Mouse (Mus musculus) liver, adult 2 months (tissue): ENCODE measurements around the gene Myo18b. TPM values are rescaled to one million over a fixed set of nuclear protein-coding genes. Genes with fewer than 3 reads are reported as not detected.

Source experiments
- DNase-seq: peaks from one replicate; pipeline ENCODE4 v3.0.0-alpha.2; 2011; ENCODE audit warnings: low read depth, low spot score; ENCODE audit errors: extremely low read depth
- H3K27ac ChIP-seq: fragments of 200-500 bp; replicated peaks from 2 replicates; pipeline ENCODE4 v1.5.1; 2012; ENCODE audit warnings: low read depth, mild to moderate bottlenecking, control low read depth, inconsistent platforms, low read length; ENCODE audit not compliant: insufficient read depth
- H3K27me3 ChIP-seq: fragments of 200-500 bp; 2 replicates; pipeline ENCODE4 v1.6.1; 2012; ENCODE audit warnings: mild to moderate bottlenecking, moderate library complexity, low read length, inconsistent platforms; ENCODE audit not compliant: control insufficient read depth, insufficient read depth
- H3K36me3 ChIP-seq: fragments of 200-500 bp; 2 replicates; pipeline ENCODE4 v1.6.1; 2012; ENCODE audit warnings: low read length, inconsistent platforms; ENCODE audit not compliant: control insufficient read depth, insufficient read depth
- H3K4me1 ChIP-seq: fragments of 200-500 bp; 2 replicates; pipeline ENCODE4 v1.6.1; 2011; ENCODE audit warnings: low read length; ENCODE audit not compliant: control insufficient read depth, insufficient read depth
- H3K4me3 ChIP-seq: fragments of 200-500 bp; 2 replicates; pipeline ENCODE4 v1.5.1; 2011; ENCODE audit warnings: low read depth, mild to moderate bottlenecking, control low read depth, low read length, moderate library complexity; ENCODE audit not compliant: insufficient read depth
- H3K79me2 ChIP-seq: fragments of 200-500 bp; 2 replicates; pipeline ENCODE4 v1.6.1; 2012; ENCODE audit warnings: inconsistent platforms, mild to moderate bottlenecking, low read length, moderate library complexity; ENCODE audit not compliant: control insufficient read depth, insufficient read depth
- H3K9ac ChIP-seq: fragments of 200-500 bp; 2 replicates; pipeline ENCODE4 v1.6.1; 2012; ENCODE audit warnings: low read depth, mild to moderate bottlenecking, control low read depth, inconsistent platforms, low read length
- CTCF ChIP-seq: fragments of 200-500 bp; IDR thresholded peaks from 2 replicates; pipeline ENCODE4 v1.5.1; 2011; ENCODE audit warnings: low read depth, low read length, control low read depth
- POLR2A ChIP-seq: fragments of 200-500 bp; IDR thresholded peaks from 2 replicates; pipeline ENCODE4 v1.6.1; 2011; ENCODE audit warnings: low read length, control low read depth; ENCODE audit not compliant: insufficient read depth; ENCODE audit errors: extremely low read depth
- WGBS: fragments of 180-500 bp; shearing (Covaris S2); methylation state at CpG from one replicate; pipeline ENCODE4 v1.1.7; 2018; 5-methylcytosine and 5-hydroxymethylcytosine counted together
- polyA plus RNA-seq: library from polyadenylated mRNA; depleted of rRNA; stranded (reverse); fragments of >200 nt; gene quantifications from 2 replicates; pipeline ENCODE4 v1.2.3, GENCODE M21; 2012
- total RNA-seq: library from RNA; depleted of rRNA; stranded (reverse); fragments of >200 nt; gene quantifications from 2 replicates; pipeline ENCODE4 v1.2.3, GENCODE M21; 2014

Gene Myo18b
- total and polyA plus RNA-seq, 2 experiments = 0.04 to 0.28 TPM

- Histone ChIP-seq H3K27me3 (peaks cover 3% of the 10 kb centered on the region; the same call in 1 of the 2 replicates), H3K27ac (no peak overlapping the region), H3K79me2 (no peaks in the 10 kb centered on the region), H3K4me3 (no peak overlapping the region), H3K36me3 (no peaks in the 10 kb centered on the region), H3K4me1 (no peaks in the 10 kb centered on the region), H3K9ac (no peak overlapping the region)
- TF ChIP-seq POLR2A = no peak
- TF ChIP-seq CTCF = no peak
- no peak for DNase-seq
- 65% methylated on average over 6 of the region's 6 CpGs for WGBS
Observed at GRCm38 (mm10) chr5:112745176-112745575, 151.0 kb downstream of the Myo18b start.

DNA sequence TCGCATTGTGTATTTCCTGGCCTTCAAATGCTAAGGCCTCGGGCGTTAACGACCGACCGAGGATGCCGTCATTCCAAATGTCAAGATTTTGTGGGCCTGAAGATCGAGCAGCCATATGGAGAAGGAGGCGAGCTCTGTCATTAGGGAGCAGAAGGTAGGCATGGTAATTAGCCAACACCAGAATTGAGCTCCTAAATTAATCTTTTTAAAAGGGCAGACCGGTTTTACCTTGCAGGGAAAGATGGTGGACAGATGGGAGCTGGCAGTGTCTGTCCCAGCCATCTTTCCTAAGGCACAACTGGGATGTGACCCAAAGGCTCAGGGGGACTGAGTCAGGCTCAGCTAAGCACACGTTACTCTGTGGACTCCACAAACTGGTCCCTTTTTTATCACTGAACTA lies 151.6 kb downstream of the Myo18b start:
- no peak overlapping the region for H3K9ac ChIP-seq
- peaks cover 3% of the 10 kb centered on the region; the same call in 1 of the 2 replicates for H3K27me3 ChIP-seq
- no peak overlapping the region for H3K4me3 ChIP-seq
- H3K36me3 ChIP-seq = no peaks in the 10 kb centered on the region
- WGBS = 85% methylated on average over 11 of the region's 11 CpGs
- H3K27ac ChIP-seq = no peak overlapping the region
- no peak for DNase-seq
- no peaks in the 10 kb centered on the region for H3K4me1 ChIP-seq
- TF ChIP-seq CTCF (no peak), POLR2A (no peak)
- no peaks in the 10 kb centered on the region for H3K79me2 ChIP-seq

DNA sequence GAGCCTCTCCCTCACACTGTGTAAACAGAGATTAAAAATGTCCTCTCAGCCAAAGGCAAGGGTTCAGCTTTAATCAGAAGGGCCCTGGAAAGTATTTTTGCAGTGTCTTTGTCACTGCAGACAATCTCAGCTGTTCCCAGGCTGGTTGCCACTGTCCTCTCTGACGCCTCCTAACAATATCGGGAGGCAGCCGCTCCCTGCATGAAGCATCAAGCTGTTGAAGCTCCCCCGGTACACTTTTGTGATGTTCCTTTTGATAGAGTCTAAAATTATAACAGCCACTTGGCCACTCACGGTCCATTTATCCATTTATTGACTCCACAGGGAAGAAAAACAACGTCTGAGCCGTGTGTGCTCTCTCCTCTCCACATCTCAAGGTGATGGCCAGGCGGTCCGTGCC lies 153.0 kb downstream of the Myo18b start:
- Histone ChIP-seq H3K27ac (no peak overlapping the region), H3K27me3 (peaks cover 3% of the 10 kb centered on the region; the same call in 1 of the 2 replicates), H3K36me3 (no peaks in the 10 kb centered on the region), H3K4me1 (no peaks in the 10 kb centered on the region), H3K9ac (no peak overlapping the region), H3K4me3 (no peak overlapping the region), H3K79me2 (no peaks in the 10 kb centered on the region)
- TF ChIP-seq CTCF = no peak
- no peak for TF ChIP-seq POLR2A
- no peak for DNase-seq
- WGBS = 79% methylated on average over 9 of the region's 9 CpGs

DNA sequence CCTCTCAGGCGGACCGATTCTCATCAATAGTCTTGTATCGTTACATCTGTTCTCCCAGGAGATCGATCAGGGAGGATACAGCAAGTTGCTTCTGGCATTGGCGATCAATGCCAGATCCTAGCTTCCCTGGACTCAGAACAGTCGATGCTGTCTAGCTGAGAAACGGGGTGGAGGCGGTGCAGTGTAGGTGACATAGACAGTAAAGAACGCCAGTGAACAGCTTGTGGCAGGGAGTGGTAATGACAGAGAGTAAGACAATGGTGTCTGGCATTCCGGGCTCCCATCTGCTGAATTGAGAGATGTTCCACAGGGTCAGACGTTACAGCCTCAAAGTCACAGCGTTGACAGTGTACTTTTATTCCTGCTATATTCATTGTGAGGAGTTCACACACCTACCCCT lies 155.5 kb downstream of the Myo18b start:
- H3K4me1 ChIP-seq = no peaks in the 10 kb centered on the region
- no peak for DNase-seq
- no peaks in the 10 kb centered on the region for H3K36me3 ChIP-seq
- H3K27me3 ChIP-seq = no peaks in the 10 kb centered on the region
- 77% methylated on average over 12 of the region's 12 CpGs for WGBS
- no peaks in the 10 kb centered on the region for H3K79me2 ChIP-seq
- TF ChIP-seq CTCF (no peak), POLR2A (no peak)
- H3K4me3 ChIP-seq = no peak overlapping the region
- no peak overlapping the region for H3K27ac ChIP-seq
- H3K9ac ChIP-seq = no peak overlapping the region

- Histone ChIP-seq H3K27ac (no peak overlapping the region), H3K4me1 (no peaks in the 10 kb centered on the region), H3K27me3 (no peaks in the 10 kb centered on the region), H3K79me2 (no peaks in the 10 kb centered on the region), H3K36me3 (no peaks in the 10 kb centered on the region), H3K4me3 (no peak overlapping the region), H3K9ac (no peak overlapping the region)
- WGBS = 81% methylated on average over 5 of the region's 5 CpGs
- TF ChIP-seq POLR2A (no peak), CTCF (no peak)
- no peak for DNase-seq
Observed at GRCm38 (mm10) chr5:112735040-112735439, 161.1 kb downstream of the Myo18b start.

DNA sequence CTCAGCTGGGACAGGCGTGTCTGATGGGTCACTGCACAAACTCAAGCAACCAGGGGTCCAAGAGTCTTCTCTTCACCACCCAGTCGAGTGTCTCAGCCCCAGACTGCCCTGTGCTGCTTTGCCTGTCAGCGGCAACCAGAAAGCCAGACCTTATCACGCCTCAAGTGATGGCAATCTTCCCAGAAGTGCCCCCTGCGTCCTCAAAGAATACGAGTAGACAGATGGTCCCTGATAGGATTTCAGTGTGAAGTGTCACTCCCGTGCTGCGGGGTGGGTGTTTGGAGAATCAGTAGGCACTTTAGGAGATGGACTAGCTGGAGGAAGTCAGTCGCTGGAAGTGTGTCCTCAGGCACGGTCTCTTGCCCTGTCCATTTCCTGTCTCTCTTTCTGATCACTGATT lies 165.6 kb downstream of the Myo18b start:
- no peak for TF ChIP-seq CTCF
- no peak for TF ChIP-seq POLR2A
- Histone ChIP-seq H3K4me1 (no peaks in the 10 kb centered on the region), H3K4me3 (no peak overlapping the region), H3K9ac (no peak overlapping the region), H3K79me2 (no peaks in the 10 kb centered on the region), H3K27ac (no peak overlapping the region), H3K36me3 (no peaks in the 10 kb centered on the region), H3K27me3 (no peaks in the 10 kb centered on the region)
- 42% methylated on average over 10 of the region's 10 CpGs for WGBS
- DNase-seq = no peak
